Mouse (Mus musculus) spleen, adult 2 months (tissue): ENCODE data around the gene Prkaca. TPM values are rescaled to one million over a fixed set of nuclear protein-coding genes. Genes with fewer than 3 reads are reported as not detected.

Source experiments
- DNase-seq, 2 experiments: peaks; one replicate each; pipeline versions ENCODE4 v3.0.0 to v3.0.0-alpha.2; 2012 to 2021; ENCODE audit warnings: low spot score in 2 of 2, low read depth in 1 of 2
- H3K27ac ChIP-seq: fragments of 200-500 bp; 2 replicates; pipeline ENCODE4 v1.5.1; 2012; ENCODE audit warnings: low read length, inconsistent platforms; ENCODE audit not compliant: insufficient read depth
- H3K27me3 ChIP-seq: fragments of 200-500 bp; 2 replicates; pipeline ENCODE4 v1.6.1; 2012; ENCODE audit warnings: mild to moderate bottlenecking, moderate library complexity, low read length, inconsistent platforms; ENCODE audit not compliant: control insufficient read depth, insufficient read depth
- H3K36me3 ChIP-seq: fragments of 200-500 bp; 2 replicates; pipeline ENCODE4 v1.6.1; 2012; ENCODE audit warnings: mild to moderate bottlenecking, low read length, inconsistent platforms; ENCODE audit not compliant: control insufficient read depth, insufficient read depth
- H3K4me1 ChIP-seq: fragments of 200-500 bp; 2 replicates; pipeline ENCODE4 v1.6.1; 2011; ENCODE audit warnings: inconsistent platforms; ENCODE audit not compliant: control insufficient read depth, insufficient read depth, insufficient read length
- H3K4me3 ChIP-seq: fragments of 200-500 bp; 2 replicates; pipeline ENCODE4 v1.5.1; 2011; ENCODE audit warnings: mild to moderate bottlenecking, inconsistent platforms; ENCODE audit not compliant: insufficient read depth, insufficient read length; ENCODE audit errors: extremely low read depth
- CTCF ChIP-seq: fragments of 200-500 bp; IDR thresholded peaks from 2 replicates; pipeline ENCODE4 v1.5.1; 2011; ENCODE audit warnings: mild to moderate bottlenecking, inconsistent platforms; ENCODE audit not compliant: insufficient read depth, insufficient read length, insufficient replicate concordance; ENCODE audit errors: extremely low read depth
- POLR2A ChIP-seq: fragments of 200-500 bp; IDR thresholded peaks from 2 replicates; pipeline ENCODE4 v1.6.1; 2011; ENCODE audit warnings: low read depth, low read length, inconsistent platforms
- WGBS: fragments of 180-500 bp; shearing (Covaris S2); methylation state at CpG from one replicate; pipeline ENCODE4 v1.1.7; 2018; 5-methylcytosine and 5-hydroxymethylcytosine counted together
- polyA plus RNA-seq: library from polyadenylated mRNA; depleted of rRNA; stranded (reverse); fragments of >200 nt; gene quantifications from 2 replicates; pipeline ENCODE4 v1.2.3, GENCODE M21; 2012

Prkaca gene
- polyA plus RNA-seq, 1 experiment: 26.7 TPM

GRCm38 (mm10) chr8:84008362-84008761, 35.6 kb downstream of the Prkaca start:
- Histone ChIP-seq H3K27me3 (peaks cover 19% of the 10 kb centered on the region), H3K27ac (no peak overlapping the region), H3K36me3 (no peaks in the 10 kb centered on the region), H3K4me1 (peaks cover 24% of the 10 kb centered on the region), H3K4me3 (no peak overlapping the region)
- DNase-seq: no peak
- WGBS: 77% methylated on average over 7 of the region's 7 CpGs
- TF ChIP-seq POLR2A (no peak), CTCF (no peak)

- whole genome bisulfite sequencing: 2% methylated on average over 11 of the region's 11 CpGs
- TF ChIP-seq POLR2A: no peak
- peak; percentile 88 for TF ChIP-seq CTCF
- H3K36me3 ChIP-seq: no peaks in the 10 kb centered on the region
- peaks cover 21% of the 10 kb centered on the region for H3K4me1 ChIP-seq
- H3K27me3 ChIP-seq: peaks cover 21% of the 10 kb centered on the region
- no peak overlapping the region for H3K4me3 ChIP-seq
- H3K27ac ChIP-seq: no peak overlapping the region
- peak in 1 of 2 experiments; percentile 77 for DNase-seq
These were observed 37.1 kb downstream of the Prkaca start for GRCm38 (mm10) chr8:84009876-84010275.

- Histone ChIP-seq H3K36me3 (no peaks in the 10 kb centered on the region), H3K4me3 (peak overlapping the region; percentile 55; the same call in 1 of the 2 replicates)
These were observed 38.1 kb downstream of the Prkaca start for GRCm38 (mm10) chr8:84010625-84011611.

GRCm38 (mm10) chr8:84011705-84012498, 39.1 kb downstream of the Prkaca start, which contains the start of gene 2210011C24Rik:
Gene 2210011C24Rik, minus strand, starts transcription at chr8:84012171.
- H3K27me3 ChIP-seq: peaks cover 21% of the 10 kb centered on the region
- DNase-seq: no peak

More at GRCm38 (mm10) chr8:84010625-84011611, 38.1 kb downstream of the Prkaca start:
- WGBS: 3% methylated on average over 83 of the region's 83 CpGs
- H3K27ac ChIP-seq: no peak overlapping the region
- TF ChIP-seq CTCF (peak; percentile 60), POLR2A (no peak)
- DNase-seq: peak in 1 of 2 experiments; percentile 71
- H3K27me3 ChIP-seq: peaks cover 21% of the 10 kb centered on the region
- H3K4me1 ChIP-seq: peaks cover 17% of the 10 kb centered on the region

GRCm38 (mm10) chr8:84012499-84013165, 39.8 kb downstream of the Prkaca start:
- WGBS: 25% methylated on average over 35 of the region's 35 CpGs
- DNase-seq: no peak
- peaks cover 21% of the 10 kb centered on the region for H3K27me3 ChIP-seq
- H3K4me1 ChIP-seq: peaks cover 17% of the 10 kb centered on the region
- no peak for TF ChIP-seq POLR2A
- no peak for TF ChIP-seq CTCF
- H3K27ac ChIP-seq: no peak overlapping the region
- no peaks in the 10 kb centered on the region for H3K36me3 ChIP-seq
- H3K4me3 ChIP-seq: no peak overlapping the region

More at GRCm38 (mm10) chr8:84011705-84012498, 39.1 kb downstream of the Prkaca start, which contains the start of gene 2210011C24Rik:
- TF ChIP-seq POLR2A: no peak
- no peak for TF ChIP-seq CTCF
- Histone ChIP-seq H3K27ac (no peak within 1 kb of the TSS), H3K4me3 (peak within 1 kb of the TSS; percentile 55), H3K36me3 (no peaks in the 10 kb centered on the region), H3K4me1 (peaks cover 17% of the 10 kb centered on the region)
- WGBS: 2% methylated on average over 44 of the region's 45 CpGs

GRCm38 (mm10) chr8:84015833-84016232, 43.0 kb downstream of the Prkaca start:
- peaks cover 18% of the 10 kb centered on the region for H3K27me3 ChIP-seq
- no peak overlapping the region for H3K27ac ChIP-seq
- DNase-seq: no peak
- H3K4me3 ChIP-seq: no peak overlapping the region
- 94% methylated on average over 5 of the region's 5 CpGs for WGBS
- H3K4me1 ChIP-seq: peaks cover 15% of the 10 kb centered on the region
- TF ChIP-seq POLR2A (no peak), CTCF (no peak)
- H3K36me3 ChIP-seq: no peaks in the 10 kb centered on the region
